ENCODE assay signal across 13 mouse cellular contexts in genomic region chr2:141169586-141169985, GRCm38 (mm10).
"Had no signal": no experiment of that assay in that cellular context is flagged by ENCODE, and none has a peak within 500 bp of the region (broad histone marks: within the 10 kb centered on the region; RNA-seq: fewer than 3 reads in every experiment).

No protein-coding gene starts in this region.

- DNase-seq: kidney, adult 9 months; kidney, postnatal 25 days; layer of hippocampus, adult 9-11 months; liver; lung, adult 18-20 months; lung, postnatal 14 days; lung, postnatal 4 days; retina, postnatal 1 day; right cerebral cortex, postnatal 25 days; spleen, adult 18-20 months; thymus, adult 18-20 months; thymus, postnatal 14 days; thymus, postnatal 4 days had no signal
